Mouse (Mus musculus): ENCODE data around the gene Gm10643. TPM values are rescaled to one million over a fixed set of nuclear protein-coding genes. Genes with fewer than 3 reads are reported as not detected.

Gm10643 gene
- 2.0 TPM for polyA plus RNA-seq (2015; fragmentation: Illumina TruSeq; extraction: RNeasy Lipid Tissue Mini Kit (QIAGEN cat#74804); ENCODE audit: insufficient read depth, low replicate concordance)

GRCm38 (mm10) chr8:84065037-84065436, at the start of gene Gm10643:
Gene Gm10643, minus strand, starts transcription at chr8:84065137.

GRCm38 (mm10) chr8:84104697-84105609, 40.0 kb upstream of the Gm10643 start, which contains the start of gene Dcaf15:
Gene Dcaf15, minus strand, starts transcription at chr8:84104768.

GRCm38 (mm10) chr8:84066291-84066930, 1.5 kb upstream of the Gm10643 start, which contains the start of gene Rfx1:
Gene Rfx1, plus strand, starts transcription at chr8:84066834.

GRCm38 (mm10) chr8:84044900-84045299, 20.0 kb downstream of the Gm10643 start, which contains the start of gene Rln3:
Gene Rln3, minus strand, starts transcription at chr8:84045000.

GRCm38 (mm10) chr8:84042066-84042947, 22.6 kb downstream of the Gm10643 start, which contains the start of gene Il27ra:
Gene Il27ra, minus strand, starts transcription at chr8:84042589.

GRCm38 (mm10) chr8:84021096-84021495, 43.8 kb downstream of the Gm10643 start, which contains the start of gene Palm3:
Gene Palm3, plus strand, starts transcription at chr8:84021471.

Other genes with a start within 250 kb of the Gm10643 start
- gene Adgrl1, start 165.0 kb downstream of the Gm10643 start, polyA plus RNA-seq (2015; fragmentation: Illumina TruSeq; extraction: RNeasy Lipid Tissue Mini Kit (QIAGEN cat#74804); ENCODE audit: insufficient read depth, low replicate concordance): 7.0 TPM
- 1.3 TPM for gene Gm10644, start 109.9 kb downstream of the Gm10643 start, polyA plus RNA-seq (2015; fragmentation: Illumina TruSeq; extraction: RNeasy Lipid Tissue Mini Kit (QIAGEN cat#74804); ENCODE audit: insufficient read depth, low replicate concordance)
- gene Asf1b, start 109.6 kb downstream of the Gm10643 start, polyA plus RNA-seq (2015; fragmentation: Illumina TruSeq; extraction: RNeasy Lipid Tissue Mini Kit (QIAGEN cat#74804); ENCODE audit: insufficient read depth, low replicate concordance): 20.3 TPM
- 31.7 TPM for gene Prkaca, start 92.1 kb downstream of the Gm10643 start, polyA plus RNA-seq (2015; fragmentation: Illumina TruSeq; extraction: RNeasy Lipid Tissue Mini Kit (QIAGEN cat#74804); ENCODE audit: insufficient read depth, low replicate concordance)
- 27.6 TPM for gene Samd1, start 67.5 kb downstream of the Gm10643 start, polyA plus RNA-seq (2015; fragmentation: Illumina TruSeq; extraction: RNeasy Lipid Tissue Mini Kit (QIAGEN cat#74804); ENCODE audit: insufficient read depth, low replicate concordance)
- gene 1700067K01Rik, start 63.6 kb downstream of the Gm10643 start, polyA plus RNA-seq (2015; fragmentation: Illumina TruSeq; extraction: RNeasy Lipid Tissue Mini Kit (QIAGEN cat#74804); ENCODE audit: insufficient read depth, low replicate concordance): 0.57 TPM
- not detected for gene 2210011C24Rik, start 53.0 kb downstream of the Gm10643 start, polyA plus RNA-seq (2015; fragmentation: Illumina TruSeq; extraction: RNeasy Lipid Tissue Mini Kit (QIAGEN cat#74804); ENCODE audit: insufficient read depth, low replicate concordance)
- gene Palm3, start 43.7 kb downstream of the Gm10643 start, polyA plus RNA-seq (2015; fragmentation: Illumina TruSeq; extraction: RNeasy Lipid Tissue Mini Kit (QIAGEN cat#74804); ENCODE audit: insufficient read depth, low replicate concordance): 0.30 TPM
- gene Il27ra, start 22.5 kb downstream of the Gm10643 start, polyA plus RNA-seq (2015; fragmentation: Illumina TruSeq; extraction: RNeasy Lipid Tissue Mini Kit (QIAGEN cat#74804); ENCODE audit: insufficient read depth, low replicate concordance): 60.8 TPM
- not detected for gene Rln3, start 20.1 kb downstream of the Gm10643 start, polyA plus RNA-seq (2015; fragmentation: Illumina TruSeq; extraction: RNeasy Lipid Tissue Mini Kit (QIAGEN cat#74804); ENCODE audit: insufficient read depth, low replicate concordance)
- 10.4 TPM for gene Rfx1, start 1.7 kb upstream of the Gm10643 start, polyA plus RNA-seq (2015; fragmentation: Illumina TruSeq; extraction: RNeasy Lipid Tissue Mini Kit (QIAGEN cat#74804); ENCODE audit: insufficient read depth, low replicate concordance)
- 17.1 TPM for gene Dcaf15, start 39.6 kb upstream of the Gm10643 start, polyA plus RNA-seq (2015; fragmentation: Illumina TruSeq; extraction: RNeasy Lipid Tissue Mini Kit (QIAGEN cat#74804); ENCODE audit: insufficient read depth, low replicate concordance)
- gene Podnl1, start 60.9 kb upstream of the Gm10643 start, polyA plus RNA-seq (2015; fragmentation: Illumina TruSeq; extraction: RNeasy Lipid Tissue Mini Kit (QIAGEN cat#74804); ENCODE audit: insufficient read depth, low replicate concordance): 4.2 TPM
- gene Cc2d1a, start 82.8 kb upstream of the Gm10643 start, polyA plus RNA-seq (2015; fragmentation: Illumina TruSeq; extraction: RNeasy Lipid Tissue Mini Kit (QIAGEN cat#74804); ENCODE audit: insufficient read depth, low replicate concordance): 5.1 TPM
- 0.68 TPM for gene 4930432K21Rik, start 82.9 kb upstream of the Gm10643 start, polyA plus RNA-seq (2015; fragmentation: Illumina TruSeq; extraction: RNeasy Lipid Tissue Mini Kit (QIAGEN cat#74804); ENCODE audit: insufficient read depth, low replicate concordance)
- gene Nanos3, start 120.1 kb upstream of the Gm10643 start, polyA plus RNA-seq (2015; fragmentation: Illumina TruSeq; extraction: RNeasy Lipid Tissue Mini Kit (QIAGEN cat#74804); ENCODE audit: insufficient read depth, low replicate concordance): not detected
- gene Zswim4, start 171.9 kb upstream of the Gm10643 start, polyA plus RNA-seq (2015; fragmentation: Illumina TruSeq; extraction: RNeasy Lipid Tissue Mini Kit (QIAGEN cat#74804); ENCODE audit: insufficient read depth, low replicate concordance): 1.9 TPM
- 66.9 TPM for gene D8Ertd738e, start 184.6 kb upstream of the Gm10643 start, polyA plus RNA-seq (2015; fragmentation: Illumina TruSeq; extraction: RNeasy Lipid Tissue Mini Kit (QIAGEN cat#74804); ENCODE audit: insufficient read depth, low replicate concordance)
- gene Mri1, start 192.2 kb upstream of the Gm10643 start, polyA plus RNA-seq (2015; fragmentation: Illumina TruSeq; extraction: RNeasy Lipid Tissue Mini Kit (QIAGEN cat#74804); ENCODE audit: insufficient read depth, low replicate concordance): 18.2 TPM
- 21.0 TPM for gene Ccdc130, start 205.2 kb upstream of the Gm10643 start, polyA plus RNA-seq (2015; fragmentation: Illumina TruSeq; extraction: RNeasy Lipid Tissue Mini Kit (QIAGEN cat#74804); ENCODE audit: insufficient read depth, low replicate concordance)

All from spleen, adult 10 weeks (tissue).